Mouse (Mus musculus): Measurements from ENCODE around the gene Serpinb6b. TPM values are rescaled to one million over a fixed set of nuclear protein-coding genes. Genes with fewer than 3 reads are reported as not detected.
"Not testable (repeated sequence)": the region's sequence is repeated elsewhere in the genome, so short reads cannot be mapped to it uniquely, and the experiment has no call there.

Serpinb6b gene
- polyA plus RNA-seq, 1 experiment from 2014 or later = 5.8 TPM

DNA sequence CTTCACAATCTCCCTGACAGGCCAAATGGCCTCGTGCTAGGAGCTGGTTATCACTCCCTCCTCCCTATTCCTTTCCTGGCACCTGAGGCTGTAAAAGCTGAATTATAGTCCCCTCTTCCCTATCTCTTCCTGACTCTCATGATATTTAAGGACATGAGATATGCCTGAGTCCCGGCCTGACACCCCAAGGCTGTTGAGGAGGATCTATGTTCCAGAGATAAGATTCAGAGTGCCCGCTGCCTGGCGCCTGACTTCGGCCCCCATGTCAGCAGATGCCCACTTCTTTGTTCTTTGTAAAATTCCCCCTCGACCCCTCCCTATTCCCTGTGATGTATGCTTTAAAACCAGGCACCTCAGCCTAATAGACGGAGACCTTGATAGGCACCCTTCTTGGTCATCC, 6.5 kb upstream of the Serpinb6b start:
- ATAC-seq (ENCODE audit: low read depth); H3K27me3 ChIP-seq; DNase-seq; H3K36me3 ChIP-seq; H3K4me2 ChIP-seq; H3K9me3 ChIP-seq (replicated peaks); H3K4me3 ChIP-seq (replicated peaks); H3K27ac ChIP-seq; H3K9ac ChIP-seq: not testable (repeated sequence)
- 60% methylated on average over 7 of the region's 7 CpGs for WGBS (ENCODE audit: insufficient replicate concordance)
- peaks cover 11% of the 10 kb centered on the region for H3K4me1 ChIP-seq (replicated peaks)

DNA sequence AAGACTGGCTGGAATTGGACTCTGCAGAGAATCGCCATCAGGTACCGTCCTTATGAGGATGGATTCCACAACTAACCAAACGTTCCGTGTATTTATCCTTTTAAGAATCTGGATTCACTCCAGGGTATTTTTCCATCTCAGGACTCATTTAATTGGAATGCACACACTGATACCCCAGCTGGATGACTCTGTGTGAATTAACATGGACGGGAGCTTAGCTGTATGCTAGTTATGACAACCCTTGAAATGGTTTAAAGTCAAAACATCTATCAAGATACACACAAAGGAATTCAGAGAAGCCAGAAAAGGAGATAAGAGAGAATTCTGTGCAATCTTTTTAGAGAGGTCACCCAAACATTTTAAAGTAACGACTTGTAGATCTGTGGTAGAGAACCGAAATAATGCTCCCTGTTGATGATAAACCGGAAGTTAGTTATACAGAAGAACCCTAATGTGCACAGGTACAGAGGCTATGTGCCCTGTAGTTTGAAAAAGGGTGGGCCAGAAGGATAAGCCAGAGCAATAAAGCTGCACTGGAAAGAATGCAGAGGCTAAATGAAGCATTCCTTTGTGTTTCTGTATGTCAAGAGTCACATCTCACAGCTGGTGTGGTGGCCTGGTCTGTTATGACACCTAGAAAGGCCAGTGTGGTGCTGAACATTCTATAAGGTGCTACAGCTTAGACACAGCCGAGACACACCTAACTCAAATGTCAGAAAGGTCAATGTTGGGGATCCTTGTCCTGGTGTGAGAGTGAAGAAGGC, 837 bp upstream of the Serpinb6b start:
- H3K36me3 ChIP-seq = no peaks in the 10 kb centered on the region
- H3K4me3 ChIP-seq (replicated peaks) = no peak overlapping the region
- H3K9ac ChIP-seq = 0 out of 2 replicates have a peak overlapping the region, but pooled peaks have one; percentile 60
- H3K9me3 ChIP-seq (replicated peaks) = no peaks in the 10 kb centered on the region
- H3K4me2 ChIP-seq = no peak overlapping the region; the same call in 1 of the 2 replicates
- DNase-seq = no peak
- WGBS (ENCODE audit: insufficient replicate concordance) = 68% methylated on average over 9 of the region's 9 CpGs
- ATAC-seq (ENCODE audit: low read depth) = no peak
- no peak overlapping the region for H3K27ac ChIP-seq
- no peaks in the 10 kb centered on the region for H3K27me3 ChIP-seq
- peaks cover 63% of the 10 kb centered on the region for H3K4me1 ChIP-seq (replicated peaks)

DNA sequence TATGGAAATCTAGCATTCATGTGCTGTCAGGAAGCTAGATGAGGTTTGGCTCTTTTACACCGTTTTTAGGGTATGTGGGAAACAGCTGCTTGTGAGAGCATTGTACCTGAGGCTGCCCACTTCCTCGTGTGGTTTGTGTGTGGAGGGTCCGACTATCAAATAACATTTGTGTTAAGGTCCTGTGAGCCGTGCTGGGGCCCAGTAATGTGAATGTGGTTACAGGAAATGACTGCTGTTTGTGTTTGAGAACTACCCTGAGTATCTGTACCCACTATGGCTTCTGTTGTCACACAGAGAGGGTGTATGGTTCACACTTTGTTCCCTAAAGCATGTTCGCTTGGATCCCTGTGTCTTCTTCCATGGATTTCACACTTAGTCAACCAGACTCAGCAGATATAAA, 1.1 kb downstream of the Serpinb6b start:
- H3K27ac ChIP-seq = peak overlapping the region; percentile 74

DNA sequence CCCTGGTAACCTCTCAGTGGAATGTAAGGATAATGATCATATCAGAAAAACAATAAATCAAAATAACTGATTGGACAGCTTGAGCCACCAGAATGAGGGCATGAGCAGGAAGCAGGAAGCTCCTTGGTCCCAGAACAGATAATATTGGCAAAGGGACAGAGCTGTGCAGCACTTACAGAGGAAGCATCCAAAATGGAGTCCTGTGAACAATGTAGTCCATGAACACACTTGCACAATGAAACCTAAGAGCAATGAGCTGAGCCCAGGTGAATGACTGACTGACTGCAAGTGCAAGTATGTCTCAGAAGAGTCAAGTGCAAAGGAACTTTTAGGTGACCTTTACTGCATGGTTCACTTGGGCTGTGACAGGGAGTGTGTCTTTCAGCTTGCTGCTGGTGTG, 2.2 kb downstream of the Serpinb6b start:
- no peaks in the 10 kb centered on the region for H3K27me3 ChIP-seq
- 0 out of 2 replicates have a peak, but pooled peaks cover 3% of the 10 kb centered on the region for H3K36me3 ChIP-seq
- no peak overlapping the region for H3K4me3 ChIP-seq (replicated peaks)
- peak overlapping the region; percentile 98 for H3K27ac ChIP-seq
- DNase-seq (no peak), ATAC-seq (ENCODE audit: low read depth) (no peak)
- no peak overlapping the region for H3K4me2 ChIP-seq
- 0 out of 2 replicates have a peak overlapping the region, but pooled peaks have one; percentile 65 for H3K9ac ChIP-seq
- no peaks in the 10 kb centered on the region for H3K9me3 ChIP-seq (replicated peaks)
- peaks cover 91% of the 10 kb centered on the region for H3K4me1 ChIP-seq (replicated peaks)

More for the DNA sequence above, 1.1 kb downstream of the Serpinb6b start:
- 0 out of 2 replicates have a peak, but pooled peaks cover 3% of the 10 kb centered on the region for H3K36me3 ChIP-seq
- peaks cover 83% of the 10 kb centered on the region for H3K4me1 ChIP-seq (replicated peaks)
- peak overlapping the region; percentile 44; the same call in 1 of the 2 replicates for H3K4me3 ChIP-seq (replicated peaks)
- H3K4me2 ChIP-seq = peak overlapping the region; percentile 67
- H3K9ac ChIP-seq = peak overlapping the region; percentile 60
- DNase-seq (no peak), ATAC-seq (ENCODE audit: low read depth) (no peak)
- WGBS (ENCODE audit: insufficient replicate concordance) = 32% methylated on average over 5 of the region's 5 CpGs
- no peaks in the 10 kb centered on the region for H3K9me3 ChIP-seq (replicated peaks)
- H3K27me3 ChIP-seq = no peaks in the 10 kb centered on the region

DNA sequence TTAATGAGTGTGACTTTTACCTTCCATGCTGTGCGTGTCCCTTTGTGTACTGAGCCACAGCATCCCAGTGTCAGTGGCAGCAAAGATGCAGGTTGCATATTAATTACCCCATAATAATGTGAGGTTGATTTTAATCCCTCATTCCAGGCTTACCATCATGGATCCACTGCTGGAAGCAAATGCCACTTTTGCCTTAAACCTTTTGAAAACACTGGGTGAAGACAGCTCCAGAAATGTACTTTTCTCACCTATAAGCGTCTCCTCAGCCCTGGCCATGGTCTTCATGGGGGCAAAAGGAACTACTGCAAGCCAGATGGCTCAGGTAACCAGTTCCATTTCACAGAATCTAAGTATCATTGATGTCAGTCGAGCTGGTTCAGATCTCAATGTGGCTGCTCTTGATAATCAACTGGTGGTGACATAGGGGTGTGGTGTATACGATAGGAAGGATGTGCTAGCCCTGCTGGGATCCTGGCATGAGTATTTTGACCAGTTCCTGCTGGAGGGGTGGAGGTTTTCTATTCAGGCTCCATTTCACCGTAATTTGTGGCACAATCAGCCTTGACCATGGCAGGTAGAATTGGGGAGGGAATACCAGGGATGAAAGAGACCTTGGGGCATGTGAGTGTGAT, 3.5 kb downstream of the Serpinb6b start:
- peaks cover 80% of the 10 kb centered on the region for H3K4me1 ChIP-seq (replicated peaks)
- peak overlapping the region; percentile 81 for H3K4me2 ChIP-seq
- H3K36me3 ChIP-seq = 0 out of 2 replicates have a peak, but pooled peaks cover 3% of the 10 kb centered on the region
- H3K27me3 ChIP-seq = no peaks in the 10 kb centered on the region
- DNase-seq (peak; percentile 79), ATAC-seq (ENCODE audit: low read depth) (peak; percentile 97)
- peak overlapping the region; percentile 61 for H3K4me3 ChIP-seq (replicated peaks)
- H3K9me3 ChIP-seq (replicated peaks) = no peaks in the 10 kb centered on the region
- WGBS (ENCODE audit: insufficient replicate concordance) = 33% methylated on average over 5 of the region's 5 CpGs
- peak overlapping the region; percentile 88 for H3K9ac ChIP-seq
- H3K27ac ChIP-seq = peak overlapping the region; percentile 98

DNA sequence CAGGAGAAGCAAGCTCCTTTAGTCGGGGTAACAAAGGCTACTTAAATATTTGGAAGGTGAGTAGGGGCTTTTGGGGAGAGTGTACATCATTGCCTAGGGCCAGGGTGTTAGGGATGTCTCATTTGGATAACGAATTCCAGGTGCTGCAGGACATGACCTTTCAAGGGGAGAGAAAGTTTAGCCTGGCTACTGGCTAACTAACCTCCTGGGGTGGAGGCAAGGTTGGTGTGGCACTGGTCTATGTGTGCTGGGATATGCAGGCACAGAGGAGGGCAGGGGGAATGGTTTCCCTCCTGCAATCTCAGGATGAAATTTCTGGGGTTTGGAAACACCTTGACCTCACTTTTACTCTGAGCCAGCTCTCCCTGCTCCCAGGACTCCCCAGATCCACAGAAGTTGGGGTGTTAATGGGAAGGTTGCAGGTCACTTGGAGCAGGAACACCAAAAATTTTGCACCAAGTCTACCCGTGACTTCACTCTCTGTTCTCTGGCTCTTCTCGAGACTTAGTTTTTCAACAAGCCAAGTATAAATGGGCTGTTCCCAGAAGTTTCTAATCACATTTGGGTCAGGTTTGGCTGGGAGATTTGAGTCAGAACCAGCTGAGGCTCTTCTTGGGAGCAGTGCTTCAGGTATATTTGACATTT, 4.1 kb downstream of the Serpinb6b start:
- peaks cover 76% of the 10 kb centered on the region for H3K4me1 ChIP-seq (replicated peaks)
- 30% methylated on average over 4 of the region's 4 CpGs for WGBS (ENCODE audit: insufficient replicate concordance)
- DNase-seq (no peak), ATAC-seq (ENCODE audit: low read depth) (peak; percentile 79)
- H3K4me2 ChIP-seq = peak overlapping the region; percentile 81
- peak overlapping the region; percentile 98 for H3K27ac ChIP-seq
- H3K36me3 ChIP-seq = 0 out of 2 replicates have a peak, but pooled peaks cover 3% of the 10 kb centered on the region
- H3K9me3 ChIP-seq (replicated peaks) = no peaks in the 10 kb centered on the region
- H3K4me3 ChIP-seq (replicated peaks) = peak overlapping the region; percentile 61
- peak overlapping the region; percentile 88 for H3K9ac ChIP-seq
- H3K27me3 ChIP-seq = no peaks in the 10 kb centered on the region

DNA sequence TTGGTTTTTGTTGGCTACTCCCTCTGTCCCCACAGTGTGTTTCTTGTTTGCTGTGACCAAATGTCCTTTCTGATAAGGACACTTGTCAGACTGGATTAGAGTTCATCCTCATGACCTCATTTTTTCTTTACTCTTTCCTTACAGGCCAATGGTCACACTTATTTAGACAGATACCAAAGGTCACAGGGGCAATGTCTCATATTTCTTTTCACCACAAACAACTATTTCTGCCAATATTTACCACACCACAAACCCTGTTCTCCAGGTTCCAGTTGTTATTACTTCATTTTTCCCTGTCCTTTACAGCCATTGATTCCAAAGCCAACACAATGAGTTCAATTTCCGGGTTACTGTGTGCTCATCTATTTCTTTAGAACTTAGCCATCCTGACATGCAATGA, 4.6 kb downstream of the Serpinb6b start:
- H3K4me3 ChIP-seq (replicated peaks) = peak overlapping the region; percentile 61
- WGBS (ENCODE audit: insufficient replicate concordance) = 65% methylated on average over 1 of the region's 1 CpGs
- no peak for ATAC-seq (ENCODE audit: low read depth)
- no peak for DNase-seq
- H3K36me3 ChIP-seq = 0 out of 2 replicates have a peak, but pooled peaks cover 3% of the 10 kb centered on the region
- H3K9me3 ChIP-seq (replicated peaks) = no peaks in the 10 kb centered on the region
- no peaks in the 10 kb centered on the region for H3K27me3 ChIP-seq
- H3K27ac ChIP-seq = peak overlapping the region; percentile 98
- H3K9ac ChIP-seq = peak overlapping the region; percentile 88
- peak overlapping the region; percentile 81 for H3K4me2 ChIP-seq
- peaks cover 74% of the 10 kb centered on the region for H3K4me1 ChIP-seq (replicated peaks)

DNA sequence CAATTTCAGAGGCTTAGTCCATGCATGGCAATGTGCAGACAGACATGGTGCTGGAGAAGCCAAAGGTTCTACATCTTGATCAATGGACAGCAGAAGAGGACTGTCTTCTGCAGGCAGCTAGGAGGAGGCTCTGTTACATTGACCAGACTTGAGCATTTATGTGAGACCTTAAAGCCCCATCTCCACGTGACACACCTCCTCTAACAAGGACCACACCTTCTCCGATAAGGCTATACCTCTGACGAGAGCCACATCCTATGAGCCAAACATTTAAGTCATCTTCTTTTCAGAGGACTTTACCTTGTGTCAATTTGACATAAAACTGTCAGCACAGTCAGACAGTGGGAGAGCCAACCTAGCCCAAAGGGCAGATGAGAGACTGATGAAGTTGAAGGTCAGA, 5.8 kb downstream of the Serpinb6b start:
- DNase-seq (no peak), ATAC-seq (ENCODE audit: low read depth) (peak; percentile 25; the same call in 1 of the 2 replicates)
- Histone ChIP-seq H3K4me2 (peak overlapping the region; percentile 81), H3K36me3 (0 out of 2 replicates have a peak, but pooled peaks cover 3% of the 10 kb centered on the region), H3K4me1 (replicated peaks) (peaks cover 73% of the 10 kb centered on the region), H3K27me3 (no peaks in the 10 kb centered on the region), H3K9me3 (replicated peaks) (no peaks in the 10 kb centered on the region), H3K9ac (peak overlapping the region; percentile 88; the same call in 1 of the 2 replicates), H3K27ac (peak overlapping the region; percentile 98), H3K4me3 (replicated peaks) (no peak overlapping the region)
- 62% methylated on average over 3 of the region's 3 CpGs for WGBS (ENCODE audit: insufficient replicate concordance)

DNA sequence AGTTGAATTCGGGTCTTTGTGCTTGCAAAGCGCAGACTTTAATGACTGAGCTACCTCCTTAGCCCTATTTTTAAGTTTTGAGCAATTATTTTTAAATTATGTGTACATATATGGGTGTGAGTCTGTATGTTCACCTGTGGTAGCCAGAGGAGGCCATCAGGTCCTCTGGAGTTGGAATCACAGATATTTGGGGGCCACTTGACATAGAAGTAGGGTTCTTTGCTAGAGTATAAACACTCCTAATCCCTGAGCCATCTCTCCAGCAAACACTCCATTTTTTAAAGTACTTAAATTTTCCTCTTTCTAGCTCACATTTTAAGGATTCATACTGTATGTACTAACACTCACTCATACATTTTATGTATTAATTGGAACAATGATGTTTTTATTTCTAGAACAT, 9.3 kb downstream of the Serpinb6b start:
- H3K27me3 ChIP-seq = no peaks in the 10 kb centered on the region
- H3K9ac ChIP-seq = no peak overlapping the region
- no peak for ATAC-seq (ENCODE audit: low read depth)
- WGBS (ENCODE audit: insufficient replicate concordance) = 81% methylated on average over 2 of the region's 2 CpGs
- H3K36me3 ChIP-seq = peaks cover 14% of the 10 kb centered on the region
- peaks cover 43% of the 10 kb centered on the region for H3K4me1 ChIP-seq (replicated peaks)
- no peaks in the 10 kb centered on the region for H3K9me3 ChIP-seq (replicated peaks)
- no peak for DNase-seq
- H3K4me2 ChIP-seq = no peak overlapping the region
- no peak overlapping the region for H3K4me3 ChIP-seq (replicated peaks)
- no peak overlapping the region; the same call in 1 of the 2 replicates for H3K27ac ChIP-seq

DNA sequence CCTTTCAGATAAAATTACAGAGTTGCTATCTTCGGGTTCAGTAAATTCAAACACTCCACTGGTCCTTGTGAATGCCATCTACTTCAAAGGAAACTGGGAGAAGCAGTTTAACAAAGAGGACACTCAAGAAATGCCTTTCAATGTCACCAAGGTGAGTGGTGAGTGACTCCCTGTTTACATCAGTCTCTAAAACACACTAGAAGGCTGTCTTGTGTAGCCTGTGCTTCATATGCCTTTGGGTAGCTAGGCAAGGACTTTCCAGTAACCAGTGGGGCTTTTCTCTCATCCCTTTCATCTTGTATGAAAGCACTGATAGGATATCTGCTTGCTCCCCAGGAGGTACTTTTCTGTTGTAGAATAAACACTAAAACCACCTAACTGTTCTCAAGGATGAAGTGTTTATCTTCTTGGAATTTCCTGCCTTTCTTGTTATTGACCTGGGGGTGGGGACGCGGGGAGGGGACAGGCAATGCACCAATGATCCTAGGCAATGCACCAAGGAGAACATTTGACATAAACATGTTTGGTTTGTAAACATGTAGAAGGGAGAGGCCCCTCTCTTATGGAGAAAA, 10.0 kb downstream of the Serpinb6b start:
- Histone ChIP-seq H3K4me2 (no peak overlapping the region), H3K4me3 (replicated peaks) (no peak overlapping the region), H3K27ac (peak overlapping the region; percentile 40), H3K4me1 (replicated peaks) (peaks cover 36% of the 10 kb centered on the region), H3K36me3 (peaks cover 14% of the 10 kb centered on the region), H3K9me3 (replicated peaks) (no peaks in the 10 kb centered on the region), H3K9ac (no peak overlapping the region), H3K27me3 (no peaks in the 10 kb centered on the region)
- ATAC-seq (ENCODE audit: low read depth) = 0 out of 2 replicates have a peak, but pooled peaks have one; percentile 6
- WGBS (ENCODE audit: insufficient replicate concordance) = 62% methylated on average over 3 of the region's 3 CpGs
- DNase-seq = no peak

DNA sequence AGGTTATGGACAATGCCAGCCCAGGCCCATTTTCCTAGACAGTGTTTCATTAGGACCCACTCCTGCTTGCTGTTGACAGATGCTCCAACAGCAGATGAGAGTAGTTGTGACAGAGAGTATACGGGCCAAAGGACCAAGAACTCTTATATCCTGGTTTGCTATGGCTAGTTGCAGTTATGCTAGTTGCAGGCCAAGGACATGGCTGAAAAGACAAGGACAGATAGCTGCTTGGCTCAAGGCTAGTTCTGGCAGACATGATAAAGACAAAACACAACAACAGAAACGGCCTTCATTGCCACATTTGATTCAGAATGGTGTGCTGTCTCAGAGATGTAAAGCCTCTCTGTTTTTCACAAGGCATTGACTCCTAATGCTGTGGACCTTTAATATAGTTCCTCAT, 10.7 kb downstream of the Serpinb6b start:
- Histone ChIP-seq H3K36me3 (peaks cover 11% of the 10 kb centered on the region), H3K4me2 (no peak overlapping the region), H3K9ac (no peak overlapping the region), H3K27ac (0 out of 2 replicates have a peak overlapping the region, but pooled peaks have one; percentile 8), H3K9me3 (replicated peaks) (no peaks in the 10 kb centered on the region), H3K4me3 (replicated peaks) (no peak overlapping the region), H3K27me3 (no peaks in the 10 kb centered on the region), H3K4me1 (replicated peaks) (peaks cover 28% of the 10 kb centered on the region)
- WGBS (ENCODE audit: insufficient replicate concordance) = 47% methylated on average over 2 of the region's 2 CpGs
- DNase-seq (no peak), ATAC-seq (ENCODE audit: low read depth) (no peak)

Measured in liver, embryonic 13.5 days (tissue).